Mouse (Mus musculus): ENCODE measurements around the gene Plekhm2. TPM values are rescaled to one million over a fixed set of nuclear protein-coding genes. Genes with fewer than 3 reads are reported as not detected.

Plekhm2 gene
- polyA plus RNA-seq, 1 experiment = 15.1 TPM

GRCm38 (mm10) chr4:141645988-141646387 lies 18.7 kb downstream of the Plekhm2 start:
- Histone ChIP-seq H3K27ac (ENCODE audit: insufficient read depth, low read length) (no peak overlapping the region), H3K9me3 (replicated peaks; ENCODE audit: control insufficient read depth, insufficient read depth, low read length, poor library complexity, severe bottlenecking) (no peaks in the 10 kb centered on the region), H3K27me3 (ENCODE audit: control insufficient read depth, insufficient read depth, low read length, poor library complexity, severe bottlenecking) (no peaks in the 10 kb centered on the region), H3K9ac (ENCODE audit: low read depth, poor library complexity, severe bottlenecking) (no peak overlapping the region), H3K4me3 (ENCODE audit: low read depth, low read length) (no peak overlapping the region), H3K4me1 (ENCODE audit: control insufficient read depth, insufficient read depth, low read length) (no peaks in the 10 kb centered on the region), H3K36me3 (ENCODE audit: control insufficient read depth, insufficient read depth, low read length, poor library complexity, severe bottlenecking) (no peaks in the 10 kb centered on the region)
- TF ChIP-seq EP300 (IDR thresholded peaks at IDR 0.05; ENCODE audit: insufficient read depth, low read depth, low read length) = no peak
- no peak for TF ChIP-seq CTCF (IDR thresholded peaks at IDR 0.05; ENCODE audit: low read depth, low read length)
- TF ChIP-seq POLR2A (IDR thresholded peaks at IDR 0.05; ENCODE audit: insufficient read depth, low read length) = no peak

GRCm38 (mm10) chr4:141643118-141643855 lies 21.4 kb downstream of the Plekhm2 start:
- Histone ChIP-seq H3K36me3 (ENCODE audit: control insufficient read depth, insufficient read depth, low read length, poor library complexity, severe bottlenecking) (no peaks in the 10 kb centered on the region), H3K9ac (ENCODE audit: low read depth, poor library complexity, severe bottlenecking) (no peak overlapping the region), H3K27me3 (ENCODE audit: control insufficient read depth, insufficient read depth, low read length, poor library complexity, severe bottlenecking) (no peaks in the 10 kb centered on the region), H3K4me1 (ENCODE audit: control insufficient read depth, insufficient read depth, low read length) (no peaks in the 10 kb centered on the region), H3K9me3 (replicated peaks; ENCODE audit: control insufficient read depth, insufficient read depth, low read length, poor library complexity, severe bottlenecking) (no peaks in the 10 kb centered on the region), H3K27ac (ENCODE audit: insufficient read depth, low read length) (no peak overlapping the region), H3K4me3 (ENCODE audit: low read depth, low read length) (no peak overlapping the region)
- TF ChIP-seq POLR2A (IDR thresholded peaks at IDR 0.05; ENCODE audit: insufficient read depth, low read length) (no peak), EP300 (IDR thresholded peaks at IDR 0.05; ENCODE audit: insufficient read depth, low read depth, low read length) (no peak), CTCF (IDR thresholded peaks at IDR 0.05; ENCODE audit: low read depth, low read length) (no peak)

GRCm38 (mm10) chr4:141641961-141642811 lies 22.5 kb downstream of the Plekhm2 start:
- Histone ChIP-seq H3K9ac (ENCODE audit: low read depth, poor library complexity, severe bottlenecking) (no peak overlapping the region), H3K4me3 (ENCODE audit: low read depth, low read length) (0 out of 2 replicates have a peak overlapping the region, but pooled peaks have one; percentile 2), H3K27ac (ENCODE audit: insufficient read depth, low read length) (no peak overlapping the region), H3K36me3 (ENCODE audit: control insufficient read depth, insufficient read depth, low read length, poor library complexity, severe bottlenecking) (no peaks in the 10 kb centered on the region), H3K27me3 (ENCODE audit: control insufficient read depth, insufficient read depth, low read length, poor library complexity, severe bottlenecking) (no peaks in the 10 kb centered on the region), H3K9me3 (replicated peaks; ENCODE audit: control insufficient read depth, insufficient read depth, low read length, poor library complexity, severe bottlenecking) (no peaks in the 10 kb centered on the region), H3K4me1 (ENCODE audit: control insufficient read depth, insufficient read depth, low read length) (no peaks in the 10 kb centered on the region)
- no peak for TF ChIP-seq POLR2A (IDR thresholded peaks at IDR 0.05; ENCODE audit: insufficient read depth, low read length)
- TF ChIP-seq CTCF (IDR thresholded peaks at IDR 0.05; ENCODE audit: low read depth, low read length) = no peak
- no peak for TF ChIP-seq EP300 (IDR thresholded peaks at IDR 0.05; ENCODE audit: insufficient read depth, low read depth, low read length)

DNA sequence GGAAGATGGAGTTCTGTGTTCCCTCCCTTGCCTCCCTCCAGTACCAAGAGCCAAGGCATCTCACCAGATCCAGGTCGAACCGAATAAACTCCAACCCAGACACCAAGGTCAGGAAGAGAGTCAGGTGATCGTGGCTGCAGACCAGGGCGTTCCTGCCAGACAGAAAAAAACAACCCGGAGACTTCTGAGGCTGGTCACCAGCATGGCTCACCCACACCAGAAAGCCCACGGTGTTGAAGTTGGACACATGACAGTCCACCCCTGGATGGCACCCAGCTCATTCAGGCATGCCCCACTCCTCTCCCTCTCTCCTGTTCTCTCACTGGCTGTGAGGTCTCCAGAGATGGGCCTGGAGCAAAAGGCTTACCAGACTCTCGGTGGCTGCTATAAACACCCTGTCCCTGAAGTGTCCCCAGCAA lies 23.3 kb downstream of the Plekhm2 start:
- H3K4me1 ChIP-seq (ENCODE audit: control insufficient read depth, insufficient read depth, low read length) = no peaks in the 10 kb centered on the region
- no peak overlapping the region for H3K4me3 ChIP-seq (ENCODE audit: low read depth, low read length)
- H3K27ac ChIP-seq (ENCODE audit: insufficient read depth, low read length) = no peak overlapping the region
- H3K9ac ChIP-seq (ENCODE audit: low read depth, poor library complexity, severe bottlenecking) = no peak overlapping the region
- H3K27me3 ChIP-seq (ENCODE audit: control insufficient read depth, insufficient read depth, low read length, poor library complexity, severe bottlenecking) = no peaks in the 10 kb centered on the region
- no peaks in the 10 kb centered on the region for H3K9me3 ChIP-seq (replicated peaks; ENCODE audit: control insufficient read depth, insufficient read depth, low read length, poor library complexity, severe bottlenecking)
- TF ChIP-seq CTCF (IDR thresholded peaks at IDR 0.05; ENCODE audit: low read depth, low read length) (no peak), POLR2A (IDR thresholded peaks at IDR 0.05; ENCODE audit: insufficient read depth, low read length) (no peak), EP300 (IDR thresholded peaks at IDR 0.05; ENCODE audit: insufficient read depth, low read depth, low read length) (no peak)
- H3K36me3 ChIP-seq (ENCODE audit: control insufficient read depth, insufficient read depth, low read length, poor library complexity, severe bottlenecking) = no peaks in the 10 kb centered on the region

GRCm38 (mm10) chr4:141639474-141639873 lies 25.2 kb downstream of the Plekhm2 start:
- Histone ChIP-seq H3K27ac (ENCODE audit: insufficient read depth, low read length) (no peak overlapping the region), H3K9ac (ENCODE audit: low read depth, poor library complexity, severe bottlenecking) (no peak overlapping the region), H3K9me3 (replicated peaks; ENCODE audit: control insufficient read depth, insufficient read depth, low read length, poor library complexity, severe bottlenecking) (no peaks in the 10 kb centered on the region), H3K4me3 (ENCODE audit: low read depth, low read length) (no peak overlapping the region), H3K4me1 (ENCODE audit: control insufficient read depth, insufficient read depth, low read length) (no peaks in the 10 kb centered on the region), H3K27me3 (ENCODE audit: control insufficient read depth, insufficient read depth, low read length, poor library complexity, severe bottlenecking) (no peaks in the 10 kb centered on the region), H3K36me3 (ENCODE audit: control insufficient read depth, insufficient read depth, low read length, poor library complexity, severe bottlenecking) (no peaks in the 10 kb centered on the region)
- peak; percentile 5 for TF ChIP-seq CTCF (IDR thresholded peaks at IDR 0.05; ENCODE audit: low read depth, low read length)
- no peak for TF ChIP-seq POLR2A (IDR thresholded peaks at IDR 0.05; ENCODE audit: insufficient read depth, low read length)

DNA sequence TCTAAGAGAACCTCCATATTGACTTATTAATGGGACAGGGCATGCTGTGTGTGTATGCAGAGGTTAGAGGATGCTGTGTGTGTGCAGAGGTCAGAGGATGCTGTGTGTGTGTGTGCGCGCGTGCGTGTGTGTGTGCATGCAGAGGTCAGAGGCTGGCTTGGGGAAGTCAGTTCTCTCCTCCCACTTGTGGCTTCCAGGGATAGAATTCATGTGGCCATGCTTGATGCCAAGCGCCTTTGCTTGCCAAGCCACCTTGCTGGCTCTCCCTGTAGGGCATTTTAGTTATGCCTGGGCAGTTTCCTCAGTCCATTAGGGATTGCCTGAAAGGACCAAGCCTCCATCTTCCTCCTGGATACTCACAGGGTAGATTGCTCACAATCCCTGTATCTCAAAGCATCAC lies 28.0 kb downstream of the Plekhm2 start:
- H3K27ac ChIP-seq (ENCODE audit: insufficient read depth, low read length) = no peak overlapping the region
- no peaks in the 10 kb centered on the region for H3K36me3 ChIP-seq (ENCODE audit: control insufficient read depth, insufficient read depth, low read length, poor library complexity, severe bottlenecking)
- no peak overlapping the region for H3K9ac ChIP-seq (ENCODE audit: low read depth, poor library complexity, severe bottlenecking)
- no peak for TF ChIP-seq EP300 (IDR thresholded peaks at IDR 0.05; ENCODE audit: insufficient read depth, low read depth, low read length)
- TF ChIP-seq CTCF (IDR thresholded peaks at IDR 0.05; ENCODE audit: low read depth, low read length) = no peak
- no peak overlapping the region for H3K4me3 ChIP-seq (ENCODE audit: low read depth, low read length)
- H3K9me3 ChIP-seq (replicated peaks; ENCODE audit: control insufficient read depth, insufficient read depth, low read length, poor library complexity, severe bottlenecking) = no peaks in the 10 kb centered on the region
- H3K4me1 ChIP-seq (ENCODE audit: control insufficient read depth, insufficient read depth, low read length) = no peaks in the 10 kb centered on the region
- H3K27me3 ChIP-seq (ENCODE audit: control insufficient read depth, insufficient read depth, low read length, poor library complexity, severe bottlenecking) = no peaks in the 10 kb centered on the region

Measured in ES-Bruce4 (cell line).